Mouse (Mus musculus): Measurements from ENCODE around the gene Olfr532.
"Not testable (repeated sequence)": the region's sequence is repeated elsewhere in the genome, so short reads cannot be mapped to it uniquely, and the experiment has no call there.

Olfr532 gene

GRCm38 (mm10) chr7:140421539-140421938 lies at the start of gene Olfr532:
Olfr532 (minus strand) TSS chr7:140421639.
- no peak for DNase-seq (ENCODE audit: low spot score in 2 of 2)

- not testable (repeated sequence) for DNase-seq (ENCODE audit: low spot score in 2 of 2)
Measured at GRCm38 (mm10) chr7:140463070-140463469, 41.6 kb upstream of the Olfr532 start, which contains the start of gene Olfr533. Olfr533 (plus strand) TSS chr7:140463370.

GRCm38 (mm10) chr7:140443141-140443540 lies 21.7 kb upstream of the Olfr532 start:
- no peak for DNase-seq (ENCODE audit: low spot score in 2 of 2)

DNA sequence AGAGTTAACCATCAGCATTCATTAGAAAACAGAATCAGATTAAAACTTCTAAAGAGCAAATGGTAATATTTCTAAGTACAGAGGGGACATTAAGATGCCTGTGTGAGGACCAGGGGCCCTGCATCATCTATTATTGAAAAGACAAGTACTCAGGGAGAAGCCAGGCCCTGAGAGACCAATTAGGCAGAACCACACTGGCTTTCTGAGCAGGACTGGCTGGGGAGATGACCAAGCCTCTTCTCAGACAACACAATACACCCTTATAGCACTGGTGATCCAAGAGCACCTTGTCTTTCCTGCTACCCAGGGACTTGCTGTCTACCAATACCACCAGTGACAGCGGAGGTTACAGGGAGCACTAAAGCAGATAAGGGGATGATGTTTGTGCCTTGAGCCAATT lies 18.6 kb downstream of the Olfr532 start, which contains the start of gene Olfr531:
Gene Olfr531, minus strand, starts transcription at position 101 of the 400 bp plus-strand sequence.
- DNase-seq (ENCODE audit: low spot score in 2 of 2) = no peak

DNA sequence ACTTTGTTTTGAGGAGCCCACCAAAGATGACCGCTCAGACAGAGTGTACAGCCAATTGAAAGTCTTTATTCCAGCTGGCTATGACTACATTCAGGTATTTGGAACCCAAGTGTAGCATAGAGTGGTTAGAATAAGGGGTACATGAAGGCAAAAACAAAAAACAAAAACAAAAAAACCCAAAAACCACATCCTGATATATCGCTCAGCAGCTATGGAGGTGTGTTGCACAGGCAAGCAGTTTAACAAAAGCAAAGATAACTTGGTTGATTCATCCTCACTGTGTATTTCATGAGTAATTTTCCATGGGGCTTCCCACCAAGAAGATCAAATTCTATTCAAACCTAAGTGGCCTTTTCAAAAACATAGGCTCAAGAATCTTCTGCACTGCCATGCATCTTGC lies 44.5 kb downstream of the Olfr532 start:
- no peak for DNase-seq (ENCODE audit: low spot score in 2 of 2)

- no peak for DNase-seq (ENCODE audit: low spot score in 2 of 2)
Measured at GRCm38 (mm10) chr7:140376231-140376630, 45.2 kb downstream of the Olfr532 start, which contains the start of gene Olfr530. Olfr530 (minus strand) TSS chr7:140376331.

- no peak for DNase-seq (ENCODE audit: low spot score in 2 of 2)
Measured at GRCm38 (mm10) chr7:140374300-140374699, 47.1 kb downstream of the Olfr532 start.

Measured in frontal cortex, postnatal 25 days (tissue).